Mouse (Mus musculus): ENCODE results near the gene Fkbp6.

The Fkbp6 gene

DNA sequence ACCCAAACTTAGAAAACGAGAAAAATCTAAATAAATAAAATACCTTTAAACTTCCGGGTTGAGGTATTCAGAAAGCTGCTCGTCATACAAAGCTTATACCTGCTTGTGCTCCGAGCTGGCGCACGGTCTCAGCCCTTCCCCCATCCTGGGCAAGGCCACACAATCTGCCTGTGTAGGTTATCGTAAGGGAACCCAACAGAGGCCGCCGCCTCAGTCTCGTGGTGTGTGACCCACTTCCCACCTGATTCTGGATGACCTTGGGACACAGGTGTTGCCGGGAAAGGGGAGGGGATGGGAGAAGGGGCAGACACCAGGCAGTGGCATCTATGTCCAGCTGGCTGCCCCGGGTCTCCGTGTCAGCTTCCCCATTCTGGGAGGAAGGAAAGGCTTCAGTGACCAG, 1.8 kb upstream of the Fkbp6 start:
- no peak for DNase-seq

DNA sequence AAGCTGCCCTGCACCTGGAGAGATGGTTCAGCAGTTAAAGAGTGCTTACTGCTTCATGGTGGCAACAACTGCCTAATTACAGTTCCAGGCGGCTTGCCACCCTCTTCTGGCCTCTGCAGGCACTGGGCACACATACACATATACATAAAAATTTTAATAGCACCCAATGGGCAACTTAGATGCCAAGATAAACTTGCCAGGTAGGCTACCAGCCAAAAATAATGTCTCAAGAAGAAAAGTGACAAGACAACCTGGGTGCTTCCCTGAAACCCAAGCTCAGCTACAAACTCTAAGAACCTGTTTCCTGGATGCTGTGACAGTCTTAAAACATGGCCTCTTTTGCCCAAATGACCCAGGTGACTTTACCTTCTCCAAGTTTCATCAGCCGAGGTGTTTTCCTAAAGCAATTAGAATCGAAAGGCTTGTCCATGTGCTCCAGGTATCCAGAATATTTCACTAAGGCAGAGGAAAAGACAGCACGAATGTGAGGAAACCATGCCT, 2.3 kb downstream of the Fkbp6 start:
- DNase-seq, result no peak

DNA sequence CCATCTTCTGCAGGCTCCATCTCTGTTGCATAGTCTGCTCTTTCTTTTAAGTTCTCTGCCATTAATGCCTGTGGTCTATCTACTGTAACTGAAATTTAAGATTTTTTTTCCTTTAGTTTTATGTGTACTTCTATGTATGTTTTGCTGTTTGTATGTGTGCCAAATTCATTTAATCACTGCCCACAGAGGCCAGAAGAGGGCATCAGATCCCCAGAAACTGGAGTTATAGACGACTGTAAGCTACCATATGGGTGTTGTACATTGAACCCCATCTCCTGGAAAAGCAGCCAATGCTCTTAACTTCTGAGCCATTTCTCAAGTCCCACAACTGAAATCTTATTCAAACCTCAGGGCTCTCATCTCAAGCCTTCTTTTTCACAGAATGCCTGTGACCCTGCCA, 3.4 kb downstream of the Fkbp6 start:
- DNase-seq, result no peak

DNA sequence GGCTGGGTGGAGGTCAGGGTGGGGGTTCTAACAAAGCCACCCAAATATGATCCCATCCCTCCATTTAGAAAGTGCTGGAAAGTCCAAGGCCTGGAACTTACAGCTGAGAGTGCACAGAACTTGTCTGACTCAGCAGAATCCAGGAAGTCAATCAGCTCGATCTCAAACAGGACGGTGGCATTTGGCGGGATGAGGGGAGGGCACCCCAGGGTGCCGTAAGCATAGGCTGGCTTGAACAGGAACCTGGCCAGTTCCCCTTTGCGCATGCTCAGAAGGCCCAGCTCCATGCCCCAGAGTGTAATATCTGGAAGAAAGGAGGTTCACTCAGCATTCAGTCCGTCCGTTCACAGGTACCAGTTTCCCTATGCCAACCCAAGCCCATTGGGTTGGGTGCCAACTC, 3.9 kb downstream of the Fkbp6 start:
- DNase-seq, result no peak

DNA sequence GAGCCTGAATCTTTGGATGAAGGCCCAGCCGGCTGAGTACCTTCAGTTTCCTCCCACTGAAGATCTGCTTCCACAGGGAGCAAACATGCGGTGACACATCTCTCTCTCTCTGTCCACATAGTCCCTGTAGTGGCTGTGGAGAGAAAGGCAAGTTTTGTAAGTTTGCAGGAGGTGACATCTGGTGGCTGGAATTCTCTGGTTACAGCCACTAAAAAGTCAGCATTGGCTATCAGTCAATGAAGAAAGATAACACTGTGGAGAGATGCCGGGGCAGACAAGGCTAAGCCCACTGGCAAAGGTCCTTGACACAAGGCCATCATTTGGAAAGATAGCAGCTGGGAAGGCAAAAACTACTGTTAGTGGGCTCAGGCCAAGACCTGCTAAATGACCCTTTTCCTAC, 12.3 kb downstream of the Fkbp6 start:
- DNase-seq, result no peak

DNA sequence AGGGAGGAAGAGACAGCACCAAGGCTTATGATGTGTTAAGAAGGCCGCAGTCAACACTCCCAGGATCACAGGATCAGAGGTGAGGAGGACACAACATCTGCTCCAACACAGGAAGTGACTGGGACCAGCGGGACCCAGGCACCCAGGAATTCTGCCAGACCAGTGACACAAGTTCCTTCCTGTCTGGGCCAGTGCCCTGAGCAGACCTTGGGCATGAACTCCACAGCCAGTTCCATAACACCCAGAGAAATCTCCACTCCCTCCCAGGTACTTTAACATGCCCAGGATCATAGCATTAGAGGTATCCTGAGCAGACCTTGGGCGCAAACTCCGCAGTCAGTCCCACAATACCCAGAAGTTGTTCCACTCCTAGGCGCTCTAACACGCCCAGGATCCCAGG, 18.7 kb downstream of the Fkbp6 start:
- no peak for DNase-seq

DNA sequence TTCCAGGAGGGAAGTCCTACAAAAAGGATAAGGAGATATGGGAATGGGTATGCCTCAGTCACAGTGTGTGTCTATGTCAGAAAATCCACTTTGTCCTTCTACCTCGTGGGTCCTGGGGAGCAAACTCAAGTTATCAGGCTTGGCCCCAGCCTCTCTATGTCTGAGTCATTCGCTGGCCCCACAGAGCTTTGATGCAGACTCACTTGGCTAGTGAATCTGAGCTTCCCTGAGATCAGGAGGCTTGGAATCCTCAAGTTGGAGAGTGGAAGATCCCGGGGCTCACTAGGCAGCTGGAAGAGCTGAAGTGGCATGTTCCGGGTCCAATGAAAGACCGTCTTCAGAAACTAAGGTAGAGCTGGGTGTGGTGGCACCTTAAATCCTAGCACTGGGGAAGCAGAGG, 19.6 kb downstream of the Fkbp6 start:
- DNase-seq, result no peak

DNA sequence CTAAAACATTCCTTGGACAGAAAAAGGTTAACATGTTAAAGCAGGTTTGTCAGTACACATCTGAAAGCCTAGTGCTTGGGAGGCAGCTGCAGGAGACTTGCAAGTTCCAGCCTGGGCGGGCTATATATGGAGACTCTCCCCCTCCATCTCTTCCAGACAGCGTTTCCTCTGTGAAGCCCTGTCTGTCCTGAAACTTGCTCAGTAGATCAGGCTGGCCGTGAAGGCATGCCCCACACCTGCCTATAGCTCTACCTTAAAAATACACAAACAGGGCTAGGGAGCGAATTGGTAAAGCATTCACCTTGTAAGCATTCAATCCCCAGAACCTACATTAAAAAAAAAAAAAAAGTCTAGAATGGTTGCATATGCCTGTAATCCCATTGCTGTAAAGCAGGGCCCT, 20.4 kb downstream of the Fkbp6 start:
- no peak for DNase-seq

DNA sequence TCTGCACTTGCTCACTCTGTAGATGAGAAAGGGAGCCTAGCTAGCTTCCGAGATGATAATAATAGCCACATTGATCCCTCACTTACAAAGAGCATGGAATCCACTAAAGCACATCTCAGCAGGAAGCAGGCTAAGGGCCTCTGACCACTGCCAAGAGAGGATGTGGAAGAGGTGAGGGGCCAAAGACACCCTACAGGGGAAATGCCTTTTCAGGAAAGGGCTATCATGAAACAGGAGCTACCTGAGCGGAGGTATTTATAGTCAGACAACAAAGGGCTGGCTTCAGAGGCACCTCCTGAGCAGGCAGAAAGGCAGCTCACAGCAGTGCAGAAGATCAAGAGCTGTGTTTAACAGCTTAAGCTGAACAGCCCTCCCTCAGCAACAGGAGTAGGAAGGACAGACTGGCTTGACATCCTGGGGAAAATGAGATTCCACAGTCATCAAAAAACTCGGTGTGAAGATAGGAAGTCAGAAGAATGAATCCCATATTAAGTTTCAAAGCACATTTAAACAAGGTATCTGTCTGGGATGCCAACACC, 23.7 kb downstream of the Fkbp6 start:
- no peak for DNase-seq

DNA sequence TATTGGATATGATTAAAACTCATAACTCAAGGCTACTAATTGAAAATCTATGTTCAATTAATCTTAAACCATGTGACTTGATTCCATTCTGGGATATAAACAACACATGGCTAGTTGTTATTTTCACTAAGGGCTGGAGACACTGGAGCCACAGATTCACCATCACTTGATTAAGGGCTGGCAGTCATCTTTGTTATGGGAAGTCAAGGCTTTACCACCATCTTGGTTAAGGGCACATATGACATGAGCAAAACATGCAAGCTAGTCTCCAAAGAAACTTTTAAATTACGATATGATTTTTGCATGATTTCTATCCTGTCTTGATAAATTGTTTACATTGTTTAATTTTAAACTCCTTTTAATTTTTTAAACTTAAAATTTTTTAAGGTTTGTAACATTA, 27.6 kb downstream of the Fkbp6 start:
- DNase-seq, result no peak

DNA sequence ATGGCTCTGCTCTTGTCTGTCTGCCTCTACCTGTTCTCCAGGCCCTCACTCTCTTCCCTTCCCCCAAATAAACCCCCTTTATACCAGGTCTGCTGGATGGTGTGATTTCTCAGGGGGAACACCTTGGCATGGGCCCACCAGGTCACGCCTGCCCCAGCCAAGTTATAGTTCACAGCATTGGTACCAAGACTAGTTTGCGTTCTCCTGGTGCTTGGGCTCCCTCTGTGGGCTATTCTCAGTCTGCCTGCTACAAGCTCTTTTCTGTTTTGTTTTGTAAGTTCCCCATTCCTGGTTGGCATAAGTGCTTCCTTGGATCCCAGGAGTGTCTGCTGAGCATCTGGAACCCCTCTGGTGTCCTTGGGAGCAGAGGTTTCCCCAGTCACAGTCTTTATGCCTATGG, 30.0 kb downstream of the Fkbp6 start:
- DNase-seq, result no peak

DNA sequence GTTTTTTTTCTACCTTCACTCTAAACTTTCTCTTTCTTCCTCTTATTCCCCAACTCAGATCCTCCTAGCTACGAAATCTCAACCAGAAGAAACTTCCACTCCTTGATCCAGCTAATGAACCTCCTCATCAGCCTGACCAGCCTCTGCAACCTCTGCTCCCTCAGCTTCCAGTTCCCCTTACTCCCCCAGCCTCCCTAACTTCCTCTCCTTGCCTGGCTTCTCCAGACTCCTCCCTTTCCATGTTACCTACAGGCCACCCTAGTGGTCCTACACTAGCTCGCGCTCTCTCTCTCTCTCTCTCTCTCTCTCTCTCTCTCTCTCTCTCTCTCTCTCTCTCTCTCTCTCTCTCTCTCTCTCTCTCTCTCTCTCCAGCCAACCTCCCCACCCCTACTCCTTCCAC, 33.7 kb downstream of the Fkbp6 start:
- no peak for DNase-seq

DNA sequence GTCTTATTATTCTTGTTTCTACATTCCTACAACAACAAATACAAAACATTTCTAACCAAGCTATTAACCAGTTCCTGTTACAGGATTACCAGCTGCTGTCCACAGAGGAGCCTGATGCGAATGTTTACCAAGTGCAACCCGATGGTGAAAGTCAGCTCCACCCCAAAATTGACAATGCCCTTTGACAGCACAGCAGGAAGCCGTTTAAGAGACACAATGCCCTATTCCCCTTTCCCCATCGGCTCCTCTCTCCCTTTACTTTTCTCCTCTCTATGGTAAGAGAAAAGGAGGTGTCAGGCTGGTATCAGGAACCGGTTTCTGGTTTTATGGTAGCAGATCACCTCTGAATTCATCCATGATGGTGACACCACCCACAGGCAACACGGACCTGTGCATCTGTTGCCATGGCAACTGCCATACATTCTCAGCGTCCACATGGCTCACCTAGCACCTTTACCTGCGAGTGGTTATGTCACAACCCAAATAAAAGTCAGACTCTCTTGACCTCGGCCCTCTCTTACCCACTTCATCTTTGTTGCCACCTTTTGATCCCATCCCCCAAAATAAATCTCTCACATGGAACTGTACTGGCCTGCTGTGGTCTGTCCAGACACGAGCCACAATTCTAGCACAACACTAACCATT, 43.4 kb downstream of the Fkbp6 start:
- no peak for DNase-seq

DNA sequence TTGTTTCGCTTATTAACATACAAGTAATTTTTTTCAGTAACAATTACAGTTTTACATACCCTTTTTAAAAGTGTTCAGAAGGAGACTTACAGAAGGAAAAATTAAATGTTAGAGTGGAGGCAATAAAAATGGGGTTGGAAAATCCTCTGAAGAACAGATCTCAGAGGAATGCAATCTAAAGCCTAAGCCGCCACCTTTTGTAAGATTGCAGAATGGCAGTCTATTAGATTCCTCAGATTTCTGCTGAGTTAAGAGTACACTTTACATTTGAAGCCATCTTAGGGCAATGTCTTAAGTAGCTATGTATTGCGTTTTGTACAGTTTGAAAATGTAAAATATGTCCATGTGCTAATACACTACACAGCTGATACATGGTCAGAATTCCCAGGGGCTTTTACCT, 47.4 kb downstream of the Fkbp6 start:
- DNase-seq, result no peak

DNA sequence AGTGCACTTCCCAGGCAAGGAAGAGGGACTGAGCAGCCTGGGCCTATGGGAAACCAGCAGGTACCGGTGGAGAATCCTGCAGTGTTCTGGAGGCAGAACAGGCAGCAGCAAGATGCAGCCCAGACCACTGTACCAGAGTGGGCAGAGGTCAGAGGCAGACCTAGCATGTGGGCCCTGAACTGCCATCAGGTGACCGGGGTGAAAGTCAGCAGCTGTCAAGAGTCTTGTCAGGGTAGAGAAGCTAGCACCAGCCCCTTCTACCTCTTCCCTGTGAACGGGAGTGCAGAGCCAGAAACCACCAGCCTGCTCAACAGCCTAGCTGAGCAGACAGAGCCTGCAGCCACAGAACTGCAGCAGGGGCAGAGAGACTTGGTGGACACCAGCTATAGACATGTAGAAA, 47.9 kb downstream of the Fkbp6 start:
- DNase-seq, result no peak

DNA sequence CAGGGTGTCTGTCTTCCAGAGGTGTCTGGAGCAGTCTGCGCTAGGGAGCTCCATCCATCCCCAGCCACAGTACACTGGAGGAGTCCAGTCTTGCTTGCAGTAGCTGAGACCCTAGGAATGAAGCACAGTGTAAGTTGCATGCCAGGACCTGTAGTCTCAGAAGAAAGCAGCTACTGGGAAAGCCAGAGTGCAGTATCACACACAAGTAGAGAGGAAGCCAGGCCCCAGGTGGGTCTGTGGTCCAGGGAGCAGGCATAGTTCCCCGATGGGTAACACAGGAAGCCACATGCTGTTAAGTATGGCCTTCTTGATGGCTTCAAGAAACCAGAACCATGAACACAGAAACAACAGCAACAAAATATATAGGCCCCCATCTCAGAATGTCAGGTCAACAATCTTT, 57.8 kb downstream of the Fkbp6 start:
- no peak for DNase-seq

DNA sequence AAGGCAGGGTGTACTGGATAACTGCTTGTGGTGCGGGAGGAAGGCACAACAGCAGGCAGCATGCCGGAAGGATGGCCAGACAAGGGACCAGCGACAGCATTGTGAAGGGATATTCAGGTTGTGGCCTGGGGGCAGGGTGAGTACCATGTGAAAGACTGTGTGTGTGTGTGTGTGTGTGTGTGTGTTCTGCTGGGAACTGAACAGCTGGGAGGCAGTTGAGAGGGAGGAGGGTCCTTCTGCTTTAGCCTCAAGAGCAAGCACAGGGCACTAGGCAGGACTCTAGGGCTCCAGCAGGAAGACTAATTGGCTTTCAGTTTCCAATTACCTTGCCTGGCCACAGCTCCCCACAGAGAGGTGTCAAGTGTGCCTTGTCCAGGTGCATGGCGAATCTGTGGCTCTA, 58.7 kb downstream of the Fkbp6 start:
- DNase-seq, result no peak

DNA sequence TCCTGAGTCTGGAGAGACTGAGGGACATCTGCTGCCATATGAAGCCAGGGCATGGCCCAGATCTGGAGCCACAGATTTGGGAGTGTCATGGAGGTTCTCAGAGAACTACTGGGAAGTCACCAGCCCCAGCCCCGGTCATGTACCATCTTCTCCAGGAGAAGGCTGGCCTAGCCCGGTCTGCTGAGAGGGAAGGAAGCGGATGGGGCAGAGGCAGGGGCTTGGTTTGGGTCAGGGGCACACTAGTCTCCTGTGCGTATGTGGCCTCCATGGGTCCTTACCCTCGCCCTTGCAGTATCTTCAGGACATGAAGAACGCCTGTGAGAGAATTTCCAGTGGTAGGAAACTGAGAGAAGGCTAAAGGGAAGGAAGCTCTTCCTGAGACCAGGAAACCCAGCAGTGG, 59.1 kb downstream of the Fkbp6 start:
- no peak for DNase-seq

DNA sequence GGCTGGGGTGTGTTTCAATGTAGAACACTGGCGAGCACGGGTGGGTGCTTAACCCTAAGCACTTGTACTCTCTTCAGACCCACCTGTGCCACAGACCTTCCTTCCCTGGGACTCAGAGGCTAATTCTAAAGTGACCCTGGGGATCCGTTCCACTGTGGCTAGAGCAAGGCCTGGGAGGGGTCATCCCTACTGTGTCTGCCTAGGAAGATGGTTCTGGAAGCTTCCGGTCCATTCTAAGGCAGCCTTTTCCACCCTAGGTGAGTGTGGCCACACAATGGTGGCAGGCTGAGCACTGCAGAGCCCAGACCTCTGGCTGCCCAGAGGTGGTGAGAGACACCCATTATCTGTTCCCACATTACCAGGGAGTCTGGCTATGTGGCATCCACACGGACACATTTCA, 62.9 kb downstream of the Fkbp6 start:
- DNase-seq, result no peak

DNA sequence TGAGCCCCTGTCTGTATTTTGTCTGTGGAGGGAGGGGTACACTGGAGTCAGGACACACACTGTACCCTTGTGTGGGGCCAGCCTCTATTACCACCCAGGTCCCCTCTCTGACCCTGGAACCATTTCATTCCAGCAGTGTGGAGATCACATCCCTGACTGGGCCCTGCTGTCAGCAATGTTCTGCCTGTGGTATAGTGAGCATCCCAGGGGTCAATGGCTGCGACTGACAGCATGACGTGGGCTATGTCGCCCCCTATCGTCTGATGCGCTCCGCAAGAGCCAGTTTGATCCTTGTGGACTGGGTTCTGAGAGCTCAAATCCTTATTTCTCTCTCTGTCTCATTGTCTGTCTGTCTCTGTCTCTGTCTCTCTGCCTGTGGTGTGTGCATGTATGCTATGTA, 63.7 kb downstream of the Fkbp6 start:
- peak; percentile 47 for DNase-seq

DNA sequence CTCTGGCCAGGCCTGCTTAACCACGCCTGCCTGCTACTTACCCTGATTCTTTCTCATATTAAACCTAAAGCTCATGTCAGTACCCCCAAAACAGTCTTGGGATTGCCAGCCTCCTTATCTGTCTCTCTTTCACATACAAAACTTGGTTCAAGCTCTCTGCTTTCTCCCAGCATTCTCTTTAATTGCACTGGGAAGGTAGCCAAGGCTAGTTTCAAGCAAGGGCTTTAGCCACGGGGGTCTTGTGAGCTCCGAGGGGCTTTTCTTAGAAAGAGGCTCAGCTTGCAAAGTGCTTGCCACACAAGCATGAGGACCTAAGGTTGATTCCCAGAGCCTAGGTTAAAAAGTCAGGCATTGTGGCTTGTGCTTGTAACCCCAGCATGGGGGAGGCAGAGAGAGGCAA, 64.6 kb downstream of the Fkbp6 start:
- DNase-seq, result no peak

DNA sequence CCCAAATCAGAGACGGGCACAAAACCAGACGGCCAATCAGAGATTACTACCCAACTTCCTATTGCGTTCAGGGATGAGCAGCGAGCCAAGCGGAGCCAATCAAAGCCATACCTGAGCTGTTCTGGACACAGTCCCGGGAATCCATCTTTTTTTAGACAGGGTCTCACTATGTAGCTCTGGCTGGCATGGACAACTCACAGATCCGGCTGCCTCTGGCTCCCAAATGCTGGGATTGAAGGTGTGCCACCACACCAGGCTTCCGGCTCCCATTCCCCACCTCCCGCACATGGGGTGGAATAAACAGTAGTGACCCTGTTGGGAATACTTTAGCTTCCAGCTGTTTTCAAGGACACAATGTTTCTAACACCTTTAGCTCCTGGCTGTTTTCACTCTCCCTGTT, 69.6 kb downstream of the Fkbp6 start:
- no peak for DNase-seq

DNA sequence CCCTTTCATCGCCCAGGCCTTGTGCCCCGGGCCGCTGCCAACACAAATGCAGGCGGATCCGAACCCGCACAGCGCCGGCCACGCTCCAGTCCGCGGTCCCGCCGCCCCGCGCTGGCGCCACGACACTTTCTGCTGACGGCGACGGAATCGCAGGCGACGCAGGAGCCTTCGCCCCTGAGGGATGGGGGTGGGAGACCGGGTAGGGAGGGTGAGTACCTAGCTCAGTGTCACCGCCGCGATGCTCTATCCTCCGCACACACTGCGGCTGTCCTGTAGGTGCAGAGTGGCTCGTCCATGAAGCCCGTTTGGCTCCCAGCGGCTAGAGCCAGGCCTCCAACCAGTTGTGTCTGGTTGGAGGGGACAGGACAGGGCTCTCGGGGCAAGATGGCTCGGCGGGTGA, 73.2 kb downstream of the Fkbp6 start:
- no peak for DNase-seq

DNA sequence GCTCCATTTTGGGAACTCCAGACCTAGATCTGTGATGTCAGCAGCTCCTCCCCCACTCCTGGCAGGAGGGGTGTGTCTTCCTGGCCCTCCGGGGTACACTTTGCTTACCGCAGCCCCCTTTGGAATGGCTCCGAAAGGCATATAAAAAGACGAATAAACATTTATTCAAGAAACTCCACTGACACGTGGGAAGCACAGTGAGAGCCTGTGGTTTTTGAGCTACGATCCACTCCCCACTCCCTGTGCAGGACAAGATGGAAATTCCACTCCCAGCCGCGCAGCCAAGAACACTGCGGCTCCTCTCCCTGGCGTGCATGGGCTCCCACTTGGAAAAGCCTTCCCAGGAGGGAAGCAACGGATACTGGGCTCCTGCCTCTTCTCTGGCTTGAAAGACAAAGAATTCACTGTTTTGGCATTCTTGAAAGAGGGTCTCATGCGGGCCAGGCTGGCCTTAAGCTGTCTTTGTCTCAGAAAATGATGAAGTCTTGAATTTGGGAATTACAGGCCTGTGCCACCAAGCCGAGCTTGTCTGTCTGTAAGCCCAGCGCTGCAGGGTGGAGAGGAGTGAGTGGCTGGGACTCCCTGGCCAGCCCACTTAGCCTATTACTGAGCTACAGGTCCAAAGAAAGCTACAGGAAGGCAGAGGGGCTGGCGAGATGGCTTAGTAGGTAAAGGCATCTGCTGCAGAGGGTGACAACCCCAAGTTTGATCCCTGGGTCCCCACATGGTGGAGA, 75.0 kb downstream of the Fkbp6 start:
- DNase-seq, result peak; percentile 18

All from cerebellum, adult 9-11 months (tissue).